Mouse (Mus musculus) layer of hippocampus, adult 9-10 months (tissue): ENCODE data around the gene Cacna2d3.

Source experiments
- DNase-seq: peaks from one replicate; pipeline ENCODE4 v3.0.0; 2022; ENCODE audit warnings: low spot score

Gene Cacna2d3

GRCm38 (mm10) chr14:29157096-29157495 lies 564.6 kb downstream of the Cacna2d3 start:
- no peak for DNase-seq

- no peak for DNase-seq
Observed at GRCm38 (mm10) chr14:29144184-29144583, 577.5 kb downstream of the Cacna2d3 start.

- DNase-seq, result no peak
Observed at GRCm38 (mm10) chr14:29137614-29138013, 584.0 kb downstream of the Cacna2d3 start.

- no peak for DNase-seq
Observed at GRCm38 (mm10) chr14:29137006-29137579, 584.6 kb downstream of the Cacna2d3 start.

- no peak for DNase-seq
Observed at GRCm38 (mm10) chr14:29134901-29135300, 586.8 kb downstream of the Cacna2d3 start.

GRCm38 (mm10) chr14:29130511-29130910 lies 591.2 kb downstream of the Cacna2d3 start:
- no peak for DNase-seq

- no peak for DNase-seq
Observed at GRCm38 (mm10) chr14:29123886-29124285, 597.8 kb downstream of the Cacna2d3 start.

GRCm38 (mm10) chr14:29122749-29123148 lies 598.9 kb downstream of the Cacna2d3 start:
- DNase-seq, result no peak

GRCm38 (mm10) chr14:29113852-29114450 lies 607.7 kb downstream of the Cacna2d3 start:
- no peak for DNase-seq

GRCm38 (mm10) chr14:29111666-29112065 lies 610.0 kb downstream of the Cacna2d3 start:
- no peak for DNase-seq

- no peak for DNase-seq
Observed at GRCm38 (mm10) chr14:29110351-29111091, 611.1 kb downstream of the Cacna2d3 start.

- no peak for DNase-seq
Observed at GRCm38 (mm10) chr14:29107464-29107863, 614.2 kb downstream of the Cacna2d3 start.

- DNase-seq, result no peak
Observed at GRCm38 (mm10) chr14:29097776-29098175, 623.9 kb downstream of the Cacna2d3 start.

- DNase-seq, result peak; percentile 18
Observed at GRCm38 (mm10) chr14:29095431-29095830, 626.2 kb downstream of the Cacna2d3 start.

GRCm38 (mm10) chr14:29090074-29090473 lies 631.6 kb downstream of the Cacna2d3 start:
- DNase-seq, result peak; percentile 57

GRCm38 (mm10) chr14:29086528-29086927 lies 635.1 kb downstream of the Cacna2d3 start:
- no peak for DNase-seq

- DNase-seq, result no peak
Observed at GRCm38 (mm10) chr14:29085493-29086159, 636.0 kb downstream of the Cacna2d3 start.

- no peak for DNase-seq
Observed at GRCm38 (mm10) chr14:29082171-29082570, 639.5 kb downstream of the Cacna2d3 start.

GRCm38 (mm10) chr14:29080630-29081029 lies 641.0 kb downstream of the Cacna2d3 start:
- DNase-seq, result no peak

GRCm38 (mm10) chr14:29080228-29080627 lies 641.4 kb downstream of the Cacna2d3 start:
- DNase-seq, result no peak

GRCm38 (mm10) chr14:29077418-29077817 lies 644.2 kb downstream of the Cacna2d3 start:
- DNase-seq, result no peak

- DNase-seq, result no peak
Observed at GRCm38 (mm10) chr14:29073747-29074146, 647.9 kb downstream of the Cacna2d3 start.

- DNase-seq, result no peak
Observed at GRCm38 (mm10) chr14:29062676-29063075, 659.0 kb downstream of the Cacna2d3 start.
